In the genomic region with DNA sequence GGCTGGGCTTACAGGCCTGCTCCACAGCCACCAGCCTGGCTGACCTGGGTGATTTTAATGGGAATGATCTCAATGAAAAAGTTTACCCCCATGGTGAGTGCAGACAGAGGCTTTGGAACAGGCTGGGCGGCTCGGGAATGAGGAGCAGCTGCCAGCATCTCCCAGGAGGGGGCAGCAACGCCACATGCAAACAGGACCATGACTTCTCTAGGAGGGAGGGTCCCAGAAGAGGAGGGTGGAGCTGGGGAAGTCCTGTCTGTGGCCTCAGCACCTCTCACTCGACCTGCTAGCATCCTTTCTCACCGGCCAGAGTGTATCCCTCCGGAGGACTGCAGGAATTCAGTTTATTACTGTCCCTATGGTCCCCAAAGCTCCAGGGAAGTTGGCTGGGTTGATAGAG, we compare ENCODE assay signal across 8 mouse cellular contexts.
DNase-seq lines count a peak whose midpoint lies in the region; ATAC-seq lines count a peak whose summit lies in the region.

No protein-coding gene starts in this region.

- peak; percentile 89 for ATAC-seq in hindbrain, embryonic 15.5 days (ENCODE audit: low FRiP score, low read depth)

- no peaks in the 10 kb centered on the region for H3K9me3 ChIP-seq in hindbrain, embryonic 15.5 days

- H3K36me3 ChIP-seq in hindbrain, embryonic 15.5 days, result no peaks in the 10 kb centered on the region

- peak; percentile 91 for DNase-seq in NIH3T3 (ENCODE audit: low read depth)
- peak; percentile 92 to 93 for DNase-seq in cerebellum, postnatal 10 days
- peak; percentile 85 to 86 for DNase-seq in frontal cortex, postnatal 36 days (ENCODE audit: low spot score in 2 of 2)
- peak; percentile 81 to 85 for DNase-seq in layer of hippocampus, postnatal 36 days
- DNase-seq in lung, postnatal 36 days, result peak; percentile 80
- DNase-seq in retina, embryonic 14.5 days (ENCODE audit: low spot score), result peak; percentile 92
- DNase-seq in thymus, postnatal 25 days, result peak; percentile 80

- no peak overlapping the region for H3K4me3 ChIP-seq in hindbrain, embryonic 15.5 days

- H3K4me2 ChIP-seq in hindbrain, embryonic 15.5 days, result peak overlapping the region; percentile 45

- WGBS in hindbrain, embryonic 15.5 days, result 0% methylated on average over 6 of the region's 6 CpGs

- H3K4me1 ChIP-seq in hindbrain, embryonic 15.5 days (replicated peaks), result 0 out of 2 replicates have a peak, but pooled peaks cover 2% of the 10 kb centered on the region

- no peak overlapping the region for H3K27ac ChIP-seq in hindbrain, embryonic 15.5 days (replicated peaks)

- no peak overlapping the region for H3K9ac ChIP-seq in hindbrain, embryonic 15.5 days

- H3K27me3 ChIP-seq in hindbrain, embryonic 15.5 days, result no peaks in the 10 kb centered on the region
